Mouse (Mus musculus) limb, embryonic 12.5 days (tissue): ENCODE results near the gene Scamp4. TPM values are rescaled to one million over a fixed set of nuclear protein-coding genes. Genes with fewer than 3 reads are reported as not detected.

Source experiments
- ATAC-seq: fragments of 200-750 bp; cut with Nextera tagmentation; 2 replicates; pipeline ENCODE4 v1.8.0; 2017; ENCODE audit warnings: low read depth, moderate TSS enrichment; ENCODE audit not compliant: insufficient number of reproducible peaks, insufficient read depth, low FRiP score, low TSS enrichment
- H3K27ac ChIP-seq: fragments of 300-500 bp; sonication (generic); 2 replicates; pipeline ENCODE4 v1.5.1; 2016; ENCODE audit warnings: mild to moderate bottlenecking, moderate library complexity
- H3K27me3 ChIP-seq: fragments of 300-500 bp; sonication (generic); 2 replicates; pipeline ENCODE4 v1.6.1; 2016; ENCODE audit warnings: mild to moderate bottlenecking, moderate library complexity
- H3K36me3 ChIP-seq: fragments of 300-500 bp; sonication (generic); 2 replicates; pipeline ENCODE4 v1.6.1; 2016; ENCODE audit warnings: mild to moderate bottlenecking, moderate library complexity
- H3K4me1 ChIP-seq: fragments of 300-500 bp; sonication (generic); replicated peaks from 2 replicates; pipeline ENCODE4 v1.6.1; 2016
- H3K4me2 ChIP-seq: fragments of 300-500 bp; sonication (generic); 2 replicates; pipeline ENCODE4 v1.6.1; 2016; ENCODE audit warnings: mild to moderate bottlenecking, moderate library complexity
- H3K4me3 ChIP-seq: fragments of 300-500 bp; sonication (generic); replicated peaks from 2 replicates; pipeline ENCODE4 v1.5.1; 2016; ENCODE audit warnings: mild to moderate bottlenecking
- H3K9ac ChIP-seq: fragments of 300-500 bp; sonication (generic); replicated peaks from 2 replicates; pipeline ENCODE4 v1.6.1; 2016; ENCODE audit warnings: mild to moderate bottlenecking, moderate library complexity
- H3K9me3 ChIP-seq: fragments of 300-500 bp; sonication (generic); 2 replicates; pipeline ENCODE4 v1.6.1; 2016; ENCODE audit warnings: mild to moderate bottlenecking, moderate library complexity
- WGBS: fragments of 180-500 bp; shearing (Covaris S2); methylation state at CpG from one replicate; pipeline ENCODE4 v1.1.7; 2016; 5-methylcytosine and 5-hydroxymethylcytosine counted together
- polyA plus RNA-seq: library from polyadenylated mRNA; unstranded; fragments of >200 nt; fragmentation: Nextera tagmentation; extraction: Ambion mirVana; gene quantifications from 2 replicates; pipeline ENCODE4 v1.2.1, GENCODE M21; 2016

The Scamp4 gene
- polyA plus RNA-seq, 1 experiment from 2014 or later: 62.1 TPM

GRCm38 (mm10) chr10:80570419-80570818, 32.3 kb upstream of the Scamp4 start:
- Histone ChIP-seq H3K36me3 (peaks cover 20% of the 10 kb centered on the region), H3K9ac (peak overlapping the region; percentile 51), H3K4me1 (peaks cover 58% of the 10 kb centered on the region), H3K9me3 (no peaks in the 10 kb centered on the region), H3K27ac (0 out of 2 replicates have a peak overlapping the region, but pooled peaks have one; percentile 82), H3K4me2 (peak overlapping the region; percentile 61), H3K27me3 (no peaks in the 10 kb centered on the region), H3K4me3 (no peak overlapping the region; the same call in 1 of the 2 replicates)
- no peak for ATAC-seq
- 88% methylated on average over 10 of the region's 10 CpGs for WGBS

GRCm38 (mm10) chr10:80570871-80571836, 31.5 kb upstream of the Scamp4 start:
- H3K27ac ChIP-seq: peak overlapping the region; percentile 82
- peaks cover 66% of the 10 kb centered on the region for H3K4me1 ChIP-seq
- peaks cover 16% of the 10 kb centered on the region for H3K36me3 ChIP-seq
- peak overlapping the region; percentile 51 for H3K9ac ChIP-seq
- peak overlapping the region; percentile 61 for H3K4me2 ChIP-seq
- H3K27me3 ChIP-seq: no peaks in the 10 kb centered on the region
- H3K4me3 ChIP-seq: peak overlapping the region; percentile 26
- 18% methylated on average over 30 of the region's 30 CpGs for WGBS
- ATAC-seq: peak; percentile 28; the same call in 1 of the 2 replicates
- no peaks in the 10 kb centered on the region for H3K9me3 ChIP-seq

- Histone ChIP-seq H3K4me2 (no peak overlapping the region), H3K4me1 (peaks cover 61% of the 10 kb centered on the region), H3K4me3 (no peak overlapping the region), H3K9me3 (no peaks in the 10 kb centered on the region), H3K9ac (no peak overlapping the region), H3K36me3 (peaks cover 15% of the 10 kb centered on the region), H3K27me3 (no peaks in the 10 kb centered on the region), H3K27ac (no peak overlapping the region)
- ATAC-seq: no peak
- 94% methylated on average over 2 of the region's 2 CpGs for WGBS
Measured at GRCm38 (mm10) chr10:80572477-80572876, 30.2 kb upstream of the Scamp4 start.

GRCm38 (mm10) chr10:80573944-80574343, 28.7 kb upstream of the Scamp4 start:
- H3K4me1 ChIP-seq: peaks cover 68% of the 10 kb centered on the region
- no peaks in the 10 kb centered on the region for H3K27me3 ChIP-seq
- H3K9ac ChIP-seq: no peak overlapping the region
- H3K4me2 ChIP-seq: 0 out of 2 replicates have a peak overlapping the region, but pooled peaks have one; percentile 2
- H3K9me3 ChIP-seq: no peaks in the 10 kb centered on the region
- no peak overlapping the region for H3K4me3 ChIP-seq
- no peak for ATAC-seq
- 73% methylated on average over 9 of the region's 9 CpGs for WGBS
- H3K27ac ChIP-seq: no peak overlapping the region
- peaks cover under 1% of the 10 kb centered on the region; the same call in 1 of the 2 replicates for H3K36me3 ChIP-seq

- H3K4me2 ChIP-seq: peak overlapping the region; percentile 98; the same call in 1 of the 2 replicates
- H3K27ac ChIP-seq: no peak overlapping the region
- H3K36me3 ChIP-seq: no peaks in the 10 kb centered on the region
- 74% methylated on average over 3 of the region's 3 CpGs for WGBS
- H3K4me3 ChIP-seq: 0 out of 2 replicates have a peak overlapping the region, but pooled peaks have one; percentile 85
- no peaks in the 10 kb centered on the region for H3K27me3 ChIP-seq
- H3K9me3 ChIP-seq: no peaks in the 10 kb centered on the region
- H3K4me1 ChIP-seq: peaks cover 62% of the 10 kb centered on the region
- ATAC-seq: no peak
- H3K9ac ChIP-seq: no peak overlapping the region
Measured at GRCm38 (mm10) chr10:80574896-80575295, 27.8 kb upstream of the Scamp4 start.

- H3K9me3 ChIP-seq: no peaks in the 10 kb centered on the region
- H3K27ac ChIP-seq: no peak overlapping the region
- H3K4me2 ChIP-seq: peak overlapping the region; percentile 98
- peak overlapping the region; percentile 76 for H3K9ac ChIP-seq
- H3K36me3 ChIP-seq: no peaks in the 10 kb centered on the region
- ATAC-seq: no peak
- H3K4me3 ChIP-seq: peak overlapping the region; percentile 85
- no peaks in the 10 kb centered on the region for H3K27me3 ChIP-seq
- 15% methylated on average over 17 of the region's 17 CpGs for WGBS
- H3K4me1 ChIP-seq: peaks cover 52% of the 10 kb centered on the region
Measured at GRCm38 (mm10) chr10:80575925-80576324, 26.7 kb upstream of the Scamp4 start.

- H3K4me3 ChIP-seq: peak overlapping the region; percentile 85
- peak overlapping the region; percentile 91 for H3K27ac ChIP-seq
- H3K9ac ChIP-seq: peak overlapping the region; percentile 76
- under 1% methylated on average over 91 of the region's 96 CpGs for WGBS
- no peaks in the 10 kb centered on the region for H3K9me3 ChIP-seq
- peaks cover 5% of the 10 kb centered on the region for H3K36me3 ChIP-seq
- no peaks in the 10 kb centered on the region for H3K27me3 ChIP-seq
- peak overlapping the region; percentile 98 for H3K4me2 ChIP-seq
- peaks cover 46% of the 10 kb centered on the region for H3K4me1 ChIP-seq
- ATAC-seq: no peak
Measured at GRCm38 (mm10) chr10:80576351-80577194, 26.1 kb upstream of the Scamp4 start.

GRCm38 (mm10) chr10:80577195-80578130, 25.2 kb upstream of the Scamp4 start, which contains the start of gene Klf16:
Gene Klf16, minus strand, starts transcription at chr10:80577321.
- under 1% methylated on average over 91 of the region's 97 CpGs for WGBS
- H3K4me2 ChIP-seq: peak within 1 kb of the TSS; percentile 98
- H3K9ac ChIP-seq: peak within 1 kb of the TSS; percentile 76
- peak; percentile 74 for ATAC-seq
- H3K27ac ChIP-seq: peak within 1 kb of the TSS; percentile 91
- peaks cover 37% of the 10 kb centered on the region for H3K4me1 ChIP-seq
- H3K9me3 ChIP-seq: no peaks in the 10 kb centered on the region
- H3K27me3 ChIP-seq: no peaks in the 10 kb centered on the region
- peak within 1 kb of the TSS; percentile 85 for H3K4me3 ChIP-seq
- peaks cover 13% of the 10 kb centered on the region for H3K36me3 ChIP-seq

GRCm38 (mm10) chr10:80578131-80578750, 24.4 kb upstream of the Scamp4 start:
- Histone ChIP-seq H3K36me3 (peaks cover 18% of the 10 kb centered on the region), H3K9ac (peak overlapping the region; percentile 76), H3K4me2 (peak overlapping the region; percentile 98), H3K27ac (peak overlapping the region; percentile 91), H3K9me3 (no peaks in the 10 kb centered on the region), H3K4me1 (peaks cover 34% of the 10 kb centered on the region), H3K27me3 (no peaks in the 10 kb centered on the region), H3K4me3 (peak overlapping the region; percentile 85)
- peak; percentile 26; the same call in 1 of the 2 replicates for ATAC-seq
- under 1% methylated on average over 29 of the region's 29 CpGs for WGBS

- Histone ChIP-seq H3K36me3 (peaks cover 25% of the 10 kb centered on the region), H3K9ac (peak overlapping the region; percentile 76; the same call in 1 of the 2 replicates), H3K9me3 (no peaks in the 10 kb centered on the region), H3K4me1 (peaks cover 31% of the 10 kb centered on the region), H3K4me2 (peak overlapping the region; percentile 98), H3K27ac (peak overlapping the region; percentile 91), H3K4me3 (peak overlapping the region; percentile 85), H3K27me3 (no peaks in the 10 kb centered on the region)
- 9% methylated on average over 8 of the region's 8 CpGs for WGBS
- ATAC-seq: no peak
Measured at GRCm38 (mm10) chr10:80578911-80579310, 23.8 kb upstream of the Scamp4 start.
